Mouse (Mus musculus) myocyte (in vitro differentiated cells): ENCODE data around the gene Ppp2r5c. TPM values are rescaled to one million over a fixed set of nuclear protein-coding genes. Genes with fewer than 3 reads are reported as not detected.
A peak's percentile ranks its signal among the peaks of the same experiment; 100 is the strongest.

Source experiments
- H3K27me3 ChIP-seq: one replicate; pipeline ENCODE4 v1.6.1; 2011; ENCODE audit not compliant: control insufficient read depth, insufficient read depth, insufficient read length
- H3K36me3 ChIP-seq: one replicate; pipeline ENCODE4 v1.6.1; 2011; ENCODE audit not compliant: control insufficient read depth, insufficient read depth
- H3K4me2 ChIP-seq: one replicate; pipeline ENCODE4 v1.6.1; 2011; ENCODE audit warnings: low read depth, control low read depth
- H3K4me3 ChIP-seq: one replicate; pipeline ENCODE4 v1.5.1; 2011; ENCODE audit warnings: mild to moderate bottlenecking, control low read depth, moderate library complexity
- H3K79me2 ChIP-seq: one replicate; pipeline ENCODE4 v1.6.1; 2011; ENCODE audit not compliant: control insufficient read depth, insufficient read depth
- H3ac ChIP-seq: one replicate; pipeline ENCODE4 v1.6.1; 2011; ENCODE audit not compliant: control insufficient read depth, insufficient read length
- CEBPB ChIP-seq: IDR thresholded peaks from 2 replicates; pipeline ENCODE4 v1.6.1; 2011; ENCODE audit warnings: mild to moderate bottlenecking, moderate library complexity; ENCODE audit not compliant: poor library complexity, insufficient read depth, severe bottlenecking
- E2F4 ChIP-seq: IDR thresholded peaks from one replicate; pipeline ENCODE4 v1.6.1; 2011; ENCODE audit warnings: mild to moderate bottlenecking, control low read depth, moderate library complexity; ENCODE audit not compliant: insufficient read depth
- MAX ChIP-seq: IDR thresholded peaks from one replicate; pipeline ENCODE4 v1.6.1; 2011; ENCODE audit warnings: low read depth, mild to moderate bottlenecking, control low read depth
- MYOD1 ChIP-seq, 3 experiments: IDR thresholded peaks; one replicate each; pipeline ENCODE4 v1.6.1; 2011; ENCODE audit warnings: control low read depth in 2 of 3, low read depth in 2 of 3, mild to moderate bottlenecking in 2 of 3, moderate library complexity in 1 of 3; ENCODE audit not compliant: insufficient read length in 2 of 3, control insufficient read depth in 1 of 3
- MYOG ChIP-seq, 3 experiments: IDR thresholded peaks; one replicate each; pipeline ENCODE4 v1.6.1; 2011; ENCODE audit warnings: control low read depth in 2 of 3, low read depth in 2 of 3, mild to moderate bottlenecking in 2 of 3; ENCODE audit not compliant: insufficient read length in 2 of 3, control insufficient read depth in 1 of 3, insufficient read depth in 1 of 3
- POLR2A ChIP-seq: IDR thresholded peaks from one replicate; pipeline ENCODE4 v1.6.1; 2011; ENCODE audit warnings: low read depth, mild to moderate bottlenecking, control low read depth, moderate library complexity; ENCODE audit not compliant: insufficient read length
- POLR2AphosphoS2 ChIP-seq: IDR thresholded peaks from one replicate; pipeline ENCODE4 v1.6.1; 2011; ENCODE audit warnings: low read depth, control low read depth; ENCODE audit not compliant: insufficient read length
- REST ChIP-seq: IDR thresholded peaks from one replicate; pipeline ENCODE4 v1.6.1; 2011; ENCODE audit warnings: mild to moderate bottlenecking, control low read depth, moderate library complexity; ENCODE audit not compliant: insufficient read depth, insufficient read length
- SRF ChIP-seq: IDR thresholded peaks from one replicate; pipeline ENCODE4 v1.6.1; 2011; ENCODE audit warnings: low read depth; ENCODE audit not compliant: control insufficient read depth, insufficient read length
- TCF12 ChIP-seq: IDR thresholded peaks from one replicate; pipeline ENCODE4 v1.6.1; 2011; ENCODE audit warnings: mild to moderate bottlenecking, control low read depth; ENCODE audit not compliant: poor library complexity, insufficient read depth, severe bottlenecking
- TCF3 ChIP-seq: IDR thresholded peaks from one replicate; pipeline ENCODE4 v1.6.1; 2011; ENCODE audit warnings: low read depth, control low read depth; ENCODE audit not compliant: insufficient read length
- USF1 ChIP-seq: IDR thresholded peaks from one replicate; pipeline ENCODE4 v1.6.1; 2011; ENCODE audit warnings: low read depth, mild to moderate bottlenecking, control low read depth, moderate library complexity
- polyA plus RNA-seq: library from polyadenylated mRNA; unstranded; fragments of >200 nt; fragmentation: generic; extraction: Trizol; gene quantifications from one replicate; pipeline ENCODE4 v1.2.1, GENCODE M21; 2012; ENCODE audit warnings: missing spikeins

The Ppp2r5c gene
- polyA plus RNA-seq, 1 experiment = 42.1 TPM

- Histone ChIP-seq H3K4me2 (no peak overlapping the region), H3K4me3 (no peak overlapping the region), H3K27me3 (no peaks in the 10 kb centered on the region), H3ac (no peak overlapping the region), H3K79me2 (peaks cover 22% of the 10 kb centered on the region), H3K36me3 (no peaks in the 10 kb centered on the region)
- TF ChIP-seq TCF12 (no peak), TCF3 (no peak), E2F4 (no peak), CEBPB (no peak)
Measured at GRCm38 (mm10) chr12:110598527-110598926, 151.6 kb downstream of the Ppp2r5c start.

GRCm38 (mm10) chr12:110599791-110600190, 152.9 kb downstream of the Ppp2r5c start:
- Histone ChIP-seq H3K27me3 (no peaks in the 10 kb centered on the region), H3K4me3 (no peak overlapping the region), H3K79me2 (peaks cover 34% of the 10 kb centered on the region), H3K36me3 (no peaks in the 10 kb centered on the region), H3K4me2 (no peak overlapping the region), H3ac (no peak overlapping the region)
- TF ChIP-seq MYOG (IDR thresholded peaks at IDR 0.05; ENCODE audit: control insufficient read depth in 1 of 3, insufficient read depth in 1 of 3, insufficient read length in 2 of 3, low read depth in 2 of 3) (no peak), POLR2AphosphoS2 (no peak), TCF3 (no peak), TCF12 (no peak), REST (no peak), MYOD1 (IDR thresholded peaks at IDR 0.05; ENCODE audit: control insufficient read depth in 1 of 3, insufficient read length in 2 of 3, low read depth in 2 of 3) (no peak), SRF (no peak), CEBPB (no peak), POLR2A (no peak), E2F4 (no peak), USF1 (no peak), MAX (no peak)

- Histone ChIP-seq H3K27me3 (no peaks in the 10 kb centered on the region), H3K4me2 (peak overlapping the region; percentile 94), H3K36me3 (no peaks in the 10 kb centered on the region), H3ac (no peak overlapping the region), H3K4me3 (peak overlapping the region; percentile 85), H3K79me2 (peaks cover 41% of the 10 kb centered on the region)
- TF ChIP-seq MYOD1 (IDR thresholded peaks at IDR 0.05; ENCODE audit: control insufficient read depth in 1 of 3, insufficient read length in 2 of 3, low read depth in 2 of 3) (no peak), REST (no peak), USF1 (no peak), SRF (no peak), CEBPB (no peak), POLR2A (no peak), MAX (no peak), MYOG (IDR thresholded peaks at IDR 0.05; ENCODE audit: control insufficient read depth in 1 of 3, insufficient read depth in 1 of 3, insufficient read length in 2 of 3, low read depth in 2 of 3) (no peak), POLR2AphosphoS2 (no peak), TCF12 (no peak), E2F4 (no peak), TCF3 (no peak)
Measured at GRCm38 (mm10) chr12:110600225-110600991, 153.5 kb downstream of the Ppp2r5c start.

- Histone ChIP-seq H3K27me3 (no peaks in the 10 kb centered on the region), H3K4me2 (peak within 1 kb of the TSS; percentile 94), H3K36me3 (no peaks in the 10 kb centered on the region), H3ac (peak within 1 kb of the TSS; percentile 85), H3K79me2 (peaks cover 52% of the 10 kb centered on the region), H3K4me3 (peak within 1 kb of the TSS; percentile 85)
- TF ChIP-seq TCF3 (no peak), POLR2AphosphoS2 (peak; percentile 97), TCF12 (no peak), MYOG (IDR thresholded peaks at IDR 0.05; ENCODE audit: control insufficient read depth in 1 of 3, insufficient read depth in 1 of 3, insufficient read length in 2 of 3, low read depth in 2 of 3) (peak in 1 of 3 experiments; percentile 18), POLR2A (peak; percentile 98), USF1 (peak; percentile 60), MYOD1 (IDR thresholded peaks at IDR 0.05; ENCODE audit: control insufficient read depth in 1 of 3, insufficient read length in 2 of 3, low read depth in 2 of 3) (peak in 1 of 3 experiments; percentile 29)
Measured at GRCm38 (mm10) chr12:110601241-110602218, 154.6 kb downstream of the Ppp2r5c start, which contains the start of gene Dync1h1. Gene Dync1h1, plus strand, starts transcription at chr12:110601452.
